Mouse (Mus musculus) heart, postnatal 4 days (tissue): ENCODE measurements around the gene Pik3r1. TPM values are rescaled to one million over a fixed set of nuclear protein-coding genes. Genes with fewer than 3 reads are reported as not detected.

Source experiments
- DNase-seq: peaks from one replicate; pipeline ENCODE4 v3.0.0; 2021
- total RNA-seq, 2 experiments: library from RNA; stranded (reverse); gene quantifications; 2 replicates each; pipeline ENCODE4 v1.2.3; 2021

Gene Pik3r1
- total RNA-seq, result 10 to 100 TPM; 34.7 to 35.8 TPM

DNA sequence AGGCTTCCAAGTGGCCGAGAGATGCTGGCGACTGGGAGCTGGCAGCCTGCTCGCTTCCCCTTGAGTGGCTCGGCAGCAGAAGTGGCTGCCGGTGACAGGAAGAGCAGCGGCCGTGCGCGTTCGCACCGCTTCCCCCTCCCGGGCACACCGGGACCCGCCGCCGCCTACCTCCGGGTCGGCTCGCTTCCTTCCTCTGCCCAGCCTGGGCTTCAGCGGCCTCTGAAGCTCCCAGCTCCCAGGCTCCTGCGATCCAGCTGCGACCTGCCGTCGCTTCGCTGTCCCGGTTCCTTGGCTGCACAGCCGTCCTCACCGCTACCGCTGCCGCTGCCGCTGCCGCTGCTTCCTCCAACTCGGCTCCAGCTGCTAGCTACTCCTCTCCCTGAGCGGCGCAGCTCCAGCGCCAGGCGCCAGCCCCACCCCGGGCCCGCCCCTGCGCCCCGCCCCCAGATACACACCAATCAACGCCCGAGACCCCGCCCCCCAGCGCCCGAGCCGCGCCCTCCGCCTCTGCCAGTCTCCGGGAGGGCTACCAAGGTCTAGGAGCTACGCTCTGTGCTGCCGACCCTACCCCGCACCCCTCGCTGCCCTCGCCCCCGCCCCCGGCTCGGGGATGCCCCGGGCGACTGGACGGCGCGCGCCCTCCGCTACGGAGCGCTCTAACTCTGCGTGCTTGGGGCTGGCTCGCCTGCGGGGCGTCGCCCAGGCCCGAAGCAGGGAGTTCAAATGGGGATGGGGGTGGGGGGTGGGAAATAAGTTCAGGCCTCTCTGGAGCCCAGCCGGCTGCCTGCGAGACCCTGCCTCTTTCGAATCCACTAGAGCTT is at the start of gene Pik3r1:
TSS of gene Pik3r1 (minus strand) at position 409 of the 821 bp plus-strand sequence.
- peak; percentile 98 for DNase-seq

DNA sequence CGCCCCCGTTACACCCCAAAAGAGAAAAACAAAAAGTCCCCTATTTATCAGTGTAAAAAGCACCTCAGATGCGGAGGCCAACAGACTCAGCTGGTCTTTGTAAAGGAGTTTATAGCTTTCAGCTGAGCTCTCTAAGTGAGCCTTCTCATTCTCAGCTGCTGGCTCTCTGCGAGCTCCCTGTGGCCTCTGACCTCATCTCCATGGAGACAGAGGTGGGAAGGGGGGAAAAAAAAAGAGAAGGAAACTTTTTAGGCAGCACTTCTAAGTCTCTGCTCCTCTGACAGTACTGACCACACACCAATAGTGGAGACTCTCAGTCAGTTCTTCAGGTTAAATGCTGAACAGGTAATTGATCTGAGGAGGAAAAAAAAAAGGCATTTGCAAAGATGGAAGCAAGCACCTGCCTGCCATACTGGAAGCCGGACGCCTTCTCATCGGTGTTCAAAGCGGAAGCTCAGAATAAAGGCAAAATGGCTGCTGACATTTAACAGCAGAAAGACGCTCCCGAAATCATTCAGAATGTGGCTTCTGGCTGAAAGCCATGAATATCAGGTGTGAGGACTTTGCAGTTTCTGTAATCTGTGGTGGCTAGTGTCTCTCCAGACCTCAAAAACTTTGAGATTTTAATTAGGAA is 45.4 kb upstream of the Pik3r1 start:
- DNase-seq, result no peak

DNA sequence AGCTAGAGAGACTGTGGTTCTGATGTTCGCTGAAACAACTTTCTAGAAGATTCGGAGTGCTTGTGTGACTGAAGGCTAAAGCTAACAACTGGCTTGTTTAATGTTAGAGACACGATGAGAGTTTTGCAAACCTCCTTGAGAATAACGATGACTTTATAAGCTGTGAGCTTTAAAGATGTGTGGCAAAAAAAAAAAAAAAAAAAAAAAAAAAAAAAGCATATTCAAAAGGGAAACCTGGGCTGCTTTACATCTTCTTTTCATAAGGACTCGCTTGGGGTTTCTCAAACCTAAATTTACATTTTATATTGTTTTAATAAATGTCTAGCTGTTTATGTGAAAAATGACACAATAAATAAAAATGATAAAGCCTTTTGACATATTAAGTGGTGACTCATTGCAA is 44.3 kb upstream of the Pik3r1 start:
- DNase-seq, result no peak

DNA sequence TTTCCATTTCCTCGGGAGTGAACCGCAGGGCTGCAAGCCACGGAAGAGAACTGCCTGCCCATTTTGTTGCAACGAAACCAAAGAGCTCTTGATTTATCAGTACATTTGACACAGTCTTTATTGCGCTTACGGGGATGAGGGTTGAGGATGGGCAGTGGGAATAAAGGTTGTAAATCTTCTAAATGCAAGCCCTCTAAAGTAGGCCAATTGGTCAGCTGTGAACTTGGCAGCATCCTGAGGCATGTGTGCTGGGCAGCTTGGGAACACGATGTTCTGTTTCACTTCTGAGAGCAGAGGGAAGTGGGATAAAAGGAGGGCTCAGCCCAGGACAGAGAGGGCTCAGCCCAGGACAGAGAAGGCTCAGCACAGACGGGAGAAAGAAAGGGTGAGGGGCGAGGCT is 43.9 kb upstream of the Pik3r1 start:
- DNase-seq, result no peak

DNA sequence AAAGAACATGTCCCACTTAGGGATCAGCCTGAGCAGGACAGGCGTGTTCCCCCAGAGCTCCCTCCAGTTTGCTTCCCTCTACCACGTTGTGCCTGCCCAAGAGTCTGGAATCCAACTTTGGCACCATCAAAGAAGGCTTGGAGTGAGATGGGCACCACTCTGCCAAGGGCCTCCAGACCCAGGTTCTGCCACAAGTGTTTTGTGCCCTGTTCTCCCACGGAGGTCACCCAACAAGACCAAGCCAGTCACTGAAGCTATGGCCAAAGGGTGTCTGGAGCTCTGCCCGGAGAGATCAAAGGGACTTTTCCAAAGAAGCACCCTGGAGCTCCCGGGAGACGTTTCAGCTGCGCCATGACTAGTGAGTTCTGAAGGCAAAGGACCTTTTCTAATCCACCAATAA is 42.6 kb upstream of the Pik3r1 start:
- no peak for DNase-seq

DNA sequence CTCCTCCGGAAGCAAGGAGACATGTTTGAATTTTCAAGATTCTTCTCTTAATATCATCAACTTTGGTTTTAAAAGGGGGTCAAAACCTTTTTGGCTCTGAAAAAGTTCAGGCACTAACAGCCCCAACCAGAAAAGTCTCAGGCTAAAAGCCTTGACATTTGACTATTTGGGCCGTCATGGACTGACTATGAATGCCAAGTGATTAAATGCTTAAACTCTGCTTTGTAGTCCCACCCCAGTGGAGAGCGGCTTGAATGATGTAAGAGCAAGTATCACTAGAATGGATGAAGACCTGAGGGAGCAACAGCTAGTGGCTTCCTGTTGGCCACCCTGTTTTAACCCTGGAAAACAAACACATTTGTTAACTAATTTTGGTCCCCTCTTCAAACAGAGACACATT is 41.8 kb upstream of the Pik3r1 start:
- no peak for DNase-seq

DNA sequence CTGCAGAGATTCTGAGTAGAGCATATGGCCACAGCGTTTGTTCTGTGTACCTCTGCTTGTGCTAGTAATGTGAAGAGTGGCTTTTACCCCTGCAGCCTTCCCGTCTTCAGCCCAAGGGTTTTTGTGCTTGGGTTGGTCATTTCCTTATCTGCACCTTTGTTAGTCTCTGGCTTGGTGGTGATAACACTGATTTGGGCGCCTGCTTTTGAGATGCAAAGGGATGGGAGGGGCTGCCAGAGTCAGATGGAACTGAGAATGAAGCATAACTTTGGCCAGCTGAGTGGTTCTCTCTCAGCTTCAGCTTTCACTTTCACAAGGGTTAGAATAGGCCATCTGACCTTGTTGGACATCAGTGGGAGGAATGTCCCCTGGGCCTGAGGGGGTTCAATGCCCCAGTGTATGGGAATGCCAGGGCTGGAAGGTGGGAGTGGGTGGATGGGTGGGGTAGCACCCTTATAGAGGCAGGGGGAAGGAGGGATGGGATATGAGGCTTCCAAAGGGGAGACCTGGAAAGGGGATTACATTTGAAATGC is 37.6 kb upstream of the Pik3r1 start:
- no peak for DNase-seq

DNA sequence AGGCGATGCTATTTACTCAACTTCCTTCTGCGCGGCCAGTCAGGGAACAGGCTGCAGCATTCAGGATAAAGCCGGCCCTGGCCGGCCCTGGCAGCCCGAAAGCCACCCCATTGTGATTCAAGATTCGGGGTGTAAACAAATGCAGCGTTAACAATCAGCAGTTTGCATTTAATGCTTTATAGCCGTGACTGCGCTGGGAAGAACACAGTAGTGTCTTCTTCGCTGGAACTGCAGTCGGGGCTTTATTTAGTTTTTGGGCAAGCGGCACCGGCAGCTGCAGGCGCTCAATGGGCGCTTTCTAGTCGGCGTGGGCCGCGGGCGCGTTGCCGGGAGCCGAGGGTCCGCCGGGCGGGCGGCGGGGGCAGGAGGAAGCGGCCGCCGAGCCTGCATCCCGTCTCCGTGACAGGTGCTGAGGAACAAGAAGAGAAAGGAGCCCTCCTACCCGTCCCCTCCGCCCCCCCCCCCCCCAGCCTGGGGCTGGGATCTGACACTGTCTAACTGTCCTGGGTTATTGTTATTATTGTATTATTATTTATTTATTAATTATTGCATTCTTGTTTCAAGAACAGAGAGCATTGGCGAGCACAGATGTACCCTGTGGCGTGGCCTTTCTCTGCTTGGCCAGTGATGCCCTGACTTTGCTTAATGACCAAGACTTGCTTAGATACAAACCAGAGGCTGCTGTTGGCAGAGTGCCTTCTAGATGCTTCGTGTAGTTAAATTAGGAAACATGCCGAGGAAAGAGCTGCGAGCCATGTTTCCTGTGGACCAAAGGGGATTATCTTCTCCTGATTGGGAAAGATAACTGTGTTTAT is 33.6 kb upstream of the Pik3r1 start:
- peak; percentile 68 for DNase-seq

DNA sequence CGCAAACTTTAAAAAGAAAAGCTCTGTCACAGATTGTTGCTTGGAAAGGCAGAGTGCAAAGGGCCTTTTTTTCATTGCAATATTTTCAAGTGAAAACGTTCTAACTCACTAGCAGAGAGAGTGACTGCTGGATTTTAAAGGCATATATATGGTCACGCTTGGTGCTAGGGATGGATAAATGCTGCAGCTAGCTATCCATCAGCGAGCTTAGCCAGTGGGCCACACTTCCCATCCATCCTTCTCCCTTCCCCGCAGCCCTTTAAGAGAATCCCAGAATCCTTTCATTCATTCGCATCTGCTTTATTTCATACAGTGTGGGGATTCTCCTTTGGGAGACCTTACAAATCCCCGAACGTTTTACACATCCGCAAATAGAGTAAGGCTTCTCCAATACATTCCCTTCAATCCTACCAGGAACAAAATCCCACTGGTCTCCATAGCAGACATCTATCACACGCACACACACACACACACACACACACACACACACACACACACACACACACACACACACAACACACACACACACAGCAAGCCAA is 32.9 kb upstream of the Pik3r1 start:
- DNase-seq, result no peak

DNA sequence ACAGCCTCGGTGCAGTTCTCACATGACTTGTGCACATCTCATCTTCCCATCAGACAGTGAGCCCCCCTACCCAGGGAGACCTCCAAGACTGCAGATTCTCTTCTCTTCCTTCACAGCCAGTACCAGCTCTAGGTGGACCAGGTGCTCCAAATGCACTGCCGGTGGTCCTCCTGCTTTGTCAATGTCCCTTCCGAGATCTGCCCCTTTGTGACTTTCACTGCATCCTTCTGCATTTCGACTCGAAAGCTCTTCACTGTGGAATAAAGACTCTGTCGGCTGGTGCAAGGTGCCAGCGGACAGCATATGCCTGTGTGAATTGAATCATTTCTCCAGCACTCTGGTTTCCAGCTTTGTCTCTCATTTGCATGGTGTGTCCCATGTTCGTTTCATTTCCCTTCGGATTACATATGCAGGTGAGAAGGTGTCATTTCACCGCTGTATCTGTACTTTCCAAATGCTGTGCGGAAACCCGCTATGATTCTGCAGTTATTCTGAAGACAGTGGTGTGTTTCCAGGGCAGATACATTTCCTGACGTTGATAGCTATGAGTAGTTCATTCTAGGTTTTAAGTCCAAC is 32.1 kb upstream of the Pik3r1 start:
- no peak for DNase-seq

DNA sequence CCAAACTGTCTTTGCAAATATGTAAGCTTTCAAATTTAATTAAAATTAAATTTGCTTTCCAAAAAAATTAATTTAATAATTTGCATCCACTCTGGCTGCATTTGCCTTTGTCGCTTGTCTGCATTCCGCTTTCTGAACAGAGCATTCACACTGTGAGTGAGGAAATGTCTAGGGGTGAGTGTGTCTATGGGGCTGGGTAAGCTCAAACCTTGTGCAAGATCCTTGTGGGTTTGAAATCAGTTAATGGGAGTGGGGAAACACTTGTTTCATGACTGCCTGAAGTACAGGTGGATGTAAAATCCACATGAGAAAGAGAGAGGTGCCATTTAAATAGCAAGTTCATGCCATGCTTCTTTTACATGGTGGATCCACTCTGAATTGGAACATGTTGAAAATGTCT is 31.3 kb upstream of the Pik3r1 start:
- DNase-seq, result no peak

DNA sequence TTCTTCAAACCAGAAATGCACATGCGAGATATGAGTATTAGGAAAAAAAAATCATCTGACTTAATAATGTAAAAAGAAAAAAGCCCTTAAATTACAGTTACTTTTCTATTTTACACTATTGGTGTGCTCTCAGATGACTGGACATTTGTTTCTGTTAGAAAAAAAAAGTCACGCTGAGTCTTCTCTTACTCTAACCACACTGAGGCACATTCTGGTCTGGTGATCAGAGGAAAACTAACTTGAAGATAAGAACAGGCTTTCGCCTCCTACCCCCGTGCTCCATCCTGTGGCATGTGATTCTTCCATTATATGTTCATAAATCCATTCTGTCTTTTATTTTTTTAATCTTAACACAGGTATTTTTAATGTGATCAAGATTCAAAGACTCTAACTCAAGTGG is 30.5 kb upstream of the Pik3r1 start:
- DNase-seq, result no peak

DNA sequence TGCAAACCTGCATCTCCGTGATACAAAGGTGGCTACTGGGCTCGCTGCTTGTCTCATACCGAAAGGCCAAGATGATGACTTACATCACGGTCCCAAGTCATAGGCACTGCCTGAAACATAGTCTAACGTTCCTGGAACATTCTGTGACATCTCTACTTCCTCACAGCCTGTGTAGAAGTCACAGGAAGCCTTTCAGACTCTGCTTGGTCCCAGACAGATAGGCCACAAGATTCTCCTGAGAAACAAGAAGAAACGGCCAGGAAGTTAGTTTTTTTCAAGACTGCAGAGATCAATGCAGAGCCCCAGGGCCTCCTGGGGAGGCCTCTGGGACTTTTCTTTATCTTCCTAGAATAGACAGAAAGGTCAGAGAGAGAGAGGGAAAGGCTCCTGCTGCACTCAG is 29.0 kb upstream of the Pik3r1 start:
- no peak for DNase-seq

DNA sequence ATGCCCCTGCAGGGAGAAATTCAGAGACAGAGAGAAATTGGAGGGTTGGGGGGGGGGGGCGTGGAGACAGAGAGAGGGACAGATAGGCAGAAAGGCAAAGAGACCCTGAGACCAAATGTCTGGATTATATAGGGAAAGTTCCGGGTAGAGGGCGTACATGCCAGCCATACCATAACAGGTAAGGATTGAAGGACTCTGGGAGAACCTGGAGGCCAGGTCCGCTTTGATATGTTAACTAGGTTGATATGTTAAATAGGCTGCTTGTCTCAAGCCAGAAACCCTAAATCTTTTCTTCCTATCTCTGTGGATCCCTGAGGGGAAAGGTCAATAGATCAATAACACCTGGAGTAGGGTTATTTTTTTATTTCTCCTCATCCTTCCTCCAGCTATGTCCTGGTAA is 17.7 kb upstream of the Pik3r1 start:
- DNase-seq, result no peak

DNA sequence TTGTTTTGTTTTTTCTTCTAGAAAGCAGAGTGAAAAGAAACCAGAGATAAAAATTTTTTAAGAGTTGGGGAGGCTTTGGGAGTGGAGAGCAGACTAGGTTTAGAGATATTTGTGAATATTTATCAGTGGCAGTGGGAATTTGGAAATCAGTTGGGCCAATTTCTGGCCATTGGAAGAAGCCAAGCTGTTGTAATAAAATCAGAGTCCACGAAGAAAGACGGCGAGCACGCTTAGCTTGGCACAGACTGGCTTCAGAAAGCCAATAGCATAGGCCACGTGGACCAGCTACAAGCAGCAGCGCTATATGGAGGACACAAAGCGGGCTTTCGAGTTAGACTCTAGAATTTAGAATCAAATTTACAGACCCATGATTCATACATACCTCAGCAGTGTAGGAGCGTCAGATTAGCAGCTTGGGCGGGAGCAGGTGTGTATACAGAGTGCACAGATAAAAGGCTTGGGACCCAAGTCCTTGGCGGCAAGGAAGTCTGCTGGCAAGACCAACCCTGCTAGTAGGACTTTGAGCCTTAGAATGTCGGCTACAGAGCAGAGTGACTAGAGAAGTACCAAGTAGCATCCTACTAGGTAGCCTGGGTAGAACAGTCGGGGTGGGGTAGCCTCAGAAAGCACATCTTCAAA is 16.8 kb upstream of the Pik3r1 start:
- no peak for DNase-seq

DNA sequence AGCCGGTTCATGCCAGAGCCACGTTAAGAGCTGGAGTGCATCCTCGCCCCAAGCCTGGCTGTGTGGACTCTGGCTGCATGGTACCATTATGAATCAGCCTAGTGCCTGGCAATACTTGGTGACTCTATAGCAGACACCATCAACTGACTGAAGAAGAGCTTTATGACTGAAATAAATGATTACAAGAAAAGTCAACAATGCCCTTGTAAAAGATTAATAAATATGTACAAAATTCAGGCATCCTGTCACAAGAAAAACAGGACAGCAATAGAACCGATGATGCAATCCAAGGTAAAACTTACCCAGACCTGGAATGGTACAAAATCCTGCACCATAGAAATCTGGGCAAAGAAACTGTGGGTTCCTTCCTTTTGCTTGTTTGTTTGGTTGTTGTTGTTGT is 11.0 kb upstream of the Pik3r1 start:
- DNase-seq, result no peak

DNA sequence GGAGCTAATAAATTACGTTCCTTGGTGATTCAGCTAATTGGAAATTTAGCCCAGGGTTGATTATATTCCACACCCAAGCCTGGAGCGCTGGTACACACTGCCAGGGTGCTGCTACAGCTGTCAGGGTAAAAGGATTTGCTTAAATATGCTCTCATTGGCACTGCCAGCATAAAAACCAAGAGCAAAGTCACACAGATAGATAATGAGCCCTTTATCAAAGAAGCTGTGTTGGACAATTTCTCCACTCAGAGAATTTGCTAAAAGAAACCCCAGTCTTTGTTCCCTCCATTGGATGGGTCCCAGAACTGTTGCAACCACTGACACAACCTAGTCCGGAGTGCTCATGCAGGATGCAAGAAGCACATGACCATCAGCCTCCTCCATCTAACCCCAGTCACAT is 9.8 kb upstream of the Pik3r1 start:
- no peak for DNase-seq

DNA sequence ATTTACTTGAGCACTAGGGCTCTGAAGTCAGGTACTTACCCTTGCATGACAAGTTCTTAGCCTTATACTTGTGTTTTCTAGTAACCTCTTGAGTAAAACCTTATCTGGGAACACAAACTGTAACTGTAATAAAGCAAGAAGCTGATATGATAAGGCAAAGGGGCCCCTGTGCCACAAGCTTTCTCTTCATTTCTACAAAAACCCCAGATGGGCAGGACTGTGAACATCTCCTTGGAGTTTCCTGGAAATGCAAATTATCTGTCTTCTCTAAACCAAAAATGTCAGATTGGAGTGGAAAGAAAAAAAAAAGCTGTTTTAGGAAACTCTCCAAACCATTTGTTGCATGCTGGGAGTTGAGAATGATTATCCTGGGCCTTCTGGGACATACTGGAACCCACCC is 3.1 kb upstream of the Pik3r1 start:
- no peak for DNase-seq

DNA sequence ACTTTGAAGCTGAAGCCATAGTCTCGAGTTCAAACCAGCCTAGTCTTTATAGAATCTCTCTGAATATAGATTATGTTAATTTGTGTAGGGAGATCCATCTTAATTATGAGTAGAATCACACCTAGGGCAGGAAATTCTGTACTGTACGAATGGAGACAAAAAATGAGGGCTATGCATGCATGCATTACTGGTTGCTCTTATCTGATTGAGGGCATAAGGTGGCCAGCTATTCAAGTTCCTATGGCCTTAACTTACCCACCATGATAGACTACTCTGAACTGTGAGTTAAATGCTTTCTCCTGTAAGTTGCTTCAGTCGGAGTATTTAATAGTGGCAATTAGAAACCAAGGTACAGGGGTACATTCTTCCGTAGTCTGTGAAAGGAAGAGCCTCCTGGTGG is 1.9 kb upstream of the Pik3r1 start:
- no peak for DNase-seq

DNA sequence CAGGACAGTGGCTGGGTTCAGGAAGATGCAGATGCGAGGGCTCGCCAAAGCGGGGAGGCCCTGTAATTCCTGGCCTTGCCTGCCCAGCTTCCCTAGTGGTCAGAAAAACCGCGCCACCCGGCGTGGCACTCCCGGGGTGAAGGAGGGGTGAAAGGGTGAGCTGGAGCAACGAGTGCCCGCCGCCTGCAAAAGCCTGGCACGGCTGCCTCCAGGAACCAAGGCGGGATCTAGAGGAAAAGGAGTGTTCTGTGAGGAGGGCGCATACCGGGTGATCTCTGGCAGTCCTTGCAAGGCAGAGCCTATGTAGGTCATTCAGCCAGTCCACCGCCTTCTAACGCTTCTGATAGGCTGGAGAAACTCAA is 594 bp upstream of the Pik3r1 start:
- peak; percentile 79 for DNase-seq

DNA sequence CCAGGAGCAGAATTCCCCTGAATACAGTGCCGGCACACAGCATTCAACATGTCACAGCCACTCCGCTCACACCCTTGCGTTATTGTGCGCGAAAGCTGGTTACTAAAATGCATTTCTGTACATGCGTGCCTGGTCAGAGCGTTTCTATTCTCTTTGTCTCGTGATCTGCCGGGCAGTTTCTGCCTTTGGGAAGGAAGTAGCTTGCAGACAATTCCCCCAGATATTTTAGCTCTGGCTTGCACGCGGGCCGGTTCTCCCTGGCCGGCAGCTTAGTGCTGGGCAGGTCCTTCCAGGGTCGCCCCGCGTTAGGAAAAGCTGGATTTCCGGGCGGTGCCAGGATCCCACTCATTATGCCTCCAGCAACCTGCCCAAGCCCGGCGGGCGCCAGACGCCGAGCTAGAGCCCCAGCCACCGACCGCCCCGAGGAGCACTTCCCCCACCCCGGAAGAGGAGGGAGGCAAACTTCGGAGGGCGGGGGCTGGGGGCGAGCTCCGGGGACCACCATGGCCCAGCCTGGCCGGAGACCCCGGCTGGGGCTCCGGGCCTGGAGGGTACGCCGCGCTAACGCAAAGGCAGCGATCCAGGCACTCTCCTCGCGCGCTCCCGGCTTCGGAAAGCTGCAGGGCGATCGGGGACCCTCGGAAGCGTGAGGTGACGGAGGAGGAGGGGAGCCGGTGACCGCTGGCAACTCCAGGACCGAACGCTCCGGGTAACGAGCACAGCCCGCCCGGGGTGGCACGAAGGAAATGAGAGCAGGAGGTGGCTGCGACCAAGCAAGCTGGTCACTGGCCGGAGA is 806 bp downstream of the Pik3r1 start:
- DNase-seq, result peak; percentile 70
